Mouse (Mus musculus) CH12.LX (cell line): ENCODE measurements around the gene Srrm1.

Experiments used
- E2F4 ChIP-seq: IDR thresholded peaks from 2 replicates; pipeline ENCODE4 v1.6.1; 2011; ENCODE audit warnings: low read depth, low read length, improper control_type of control experiment; ENCODE audit not compliant: insufficient replicate concordance
- HCFC1 ChIP-seq: IDR thresholded peaks from 2 replicates; pipeline ENCODE4 v1.6.1; 2012; ENCODE audit warnings: low read depth, mild to moderate bottlenecking, inconsistent platforms, low read length, improper control_type of control experiment
- KAT2A ChIP-seq: IDR thresholded peaks from 2 replicates; pipeline ENCODE4 v1.6.1; 2012; ENCODE audit warnings: low read length, improper control_type of control experiment, inconsistent platforms; ENCODE audit not compliant: insufficient replicate concordance
- SIN3A ChIP-seq: IDR thresholded peaks from 2 replicates; pipeline ENCODE4 v1.6.1; 2012; ENCODE audit warnings: low read length, improper control_type of control experiment, inconsistent platforms
- ZMIZ1 ChIP-seq: IDR thresholded peaks from 2 replicates; pipeline ENCODE4 v1.6.1; 2012; ENCODE audit warnings: low read depth, mild to moderate bottlenecking, inconsistent platforms, low read length, improper control_type of control experiment

GRCm38 (mm10) chr4:135302261-135302660 is 50.9 kb downstream of the Srrm1 start:
- TF ChIP-seq HCFC1 = no peak
- no peak for TF ChIP-seq KAT2A
- no peak for TF ChIP-seq E2F4
- TF ChIP-seq SIN3A = no peak
- TF ChIP-seq ZMIZ1 = no peak
